Mouse (Mus musculus): ENCODE data around the gene Gm48552. TPM values are rescaled to one million over a fixed set of nuclear protein-coding genes. Genes with fewer than 3 reads are reported as not detected.

Gene Gm48552
- total RNA-seq, 1 experiment from 2014 or later, result 1.5 TPM

DNA sequence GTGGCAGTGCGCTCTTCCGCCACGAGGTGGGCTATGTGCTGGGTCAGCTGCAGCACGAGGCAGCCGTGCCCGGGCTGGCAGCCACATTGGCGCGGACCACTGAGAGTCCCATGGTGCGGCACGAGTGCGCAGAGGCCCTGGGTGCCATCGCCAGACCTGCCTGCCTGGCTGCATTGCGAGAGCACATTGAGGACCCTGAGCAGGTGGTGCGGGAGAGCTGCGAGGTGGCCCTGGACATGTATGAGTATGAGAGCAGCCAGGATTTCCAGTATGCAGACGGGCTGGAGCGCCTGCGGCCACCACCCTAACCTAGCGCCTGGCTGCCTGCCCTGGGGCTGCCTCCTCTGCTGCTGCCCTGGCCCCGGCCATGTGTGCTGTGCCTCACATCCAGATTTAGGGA is 1.1 kb upstream of the Gm48552 start:
- no peak for DNase-seq

DNA sequence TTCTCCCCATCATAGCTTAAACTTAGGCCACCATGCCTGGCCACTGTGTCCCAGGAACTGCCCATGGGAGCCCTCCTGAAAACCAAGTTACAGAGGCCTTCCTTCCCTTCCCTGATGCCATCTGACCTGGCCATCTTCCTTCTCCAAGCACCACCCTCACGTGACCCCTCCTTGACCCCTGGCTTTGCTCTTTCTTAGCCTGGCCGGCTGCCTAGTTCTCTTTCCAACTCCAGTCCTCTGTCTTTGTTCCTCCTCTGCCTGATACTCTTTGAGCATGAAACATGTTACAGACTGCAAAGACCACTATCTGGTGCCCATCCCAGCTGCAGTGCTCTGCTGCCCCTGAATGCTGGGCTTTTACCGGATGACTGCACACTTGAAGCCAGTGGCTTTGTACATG is 568 bp downstream of the Gm48552 start:
- peak; percentile 53 for DNase-seq

DNA sequence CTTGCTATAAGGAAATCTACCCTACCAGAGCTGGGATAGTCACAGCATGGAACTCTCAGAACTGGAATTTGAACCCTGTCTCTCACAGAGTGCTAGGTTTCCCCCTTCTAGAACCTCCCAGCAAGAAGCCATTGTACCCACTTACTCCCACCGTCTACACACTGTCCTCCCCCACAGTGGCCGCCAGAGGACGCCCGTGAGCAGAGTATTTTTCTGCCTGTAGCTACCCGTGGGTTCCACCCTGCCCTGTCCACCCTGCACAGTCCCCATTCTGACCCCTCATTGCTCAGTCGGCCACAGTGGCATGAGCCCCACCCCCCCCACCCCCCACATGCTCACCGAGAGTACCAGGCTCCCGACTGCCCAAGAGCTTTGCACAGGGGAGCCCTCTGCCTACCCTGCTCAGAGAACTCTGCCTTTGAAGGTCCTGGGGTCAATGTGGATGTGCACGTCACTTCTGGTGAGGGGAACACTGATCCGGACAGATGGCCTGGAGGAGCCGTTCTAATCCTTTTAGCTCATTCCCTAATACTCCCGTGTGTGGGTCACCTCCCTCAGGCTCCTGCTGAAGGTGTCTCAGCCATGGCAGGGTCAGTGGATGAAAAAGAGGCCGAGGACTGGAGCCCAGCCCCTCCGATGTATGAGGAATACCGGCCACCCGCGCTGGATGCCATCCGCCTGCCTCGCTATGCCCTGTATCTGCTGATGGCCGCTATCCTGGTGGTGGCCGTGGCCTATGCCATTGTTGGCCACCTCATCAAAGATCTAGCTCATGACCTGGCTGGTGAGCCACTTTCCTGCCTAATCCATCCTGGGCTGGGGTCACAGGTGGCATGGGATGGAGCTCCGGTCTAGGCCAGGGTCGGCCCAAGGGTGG is 1.2 kb downstream of the Gm48552 start:
- DNase-seq, result peak; percentile 82

DNA sequence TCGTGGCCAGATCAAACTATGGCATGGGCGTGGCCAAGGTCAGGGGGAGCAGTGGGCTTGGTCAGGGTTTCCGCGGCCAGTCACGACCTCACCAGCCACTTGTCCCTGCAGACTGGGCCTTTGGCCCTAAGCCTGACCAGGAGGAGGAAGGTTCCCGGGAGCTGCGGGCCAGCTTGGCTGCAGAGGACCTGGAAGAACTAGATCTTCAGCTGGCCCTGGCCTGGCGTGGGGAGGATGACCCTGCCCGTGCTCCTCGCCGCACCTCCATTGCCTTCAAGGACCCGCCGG is 1.8 kb downstream of the Gm48552 start:
- DNase-seq, result no peak

DNA sequence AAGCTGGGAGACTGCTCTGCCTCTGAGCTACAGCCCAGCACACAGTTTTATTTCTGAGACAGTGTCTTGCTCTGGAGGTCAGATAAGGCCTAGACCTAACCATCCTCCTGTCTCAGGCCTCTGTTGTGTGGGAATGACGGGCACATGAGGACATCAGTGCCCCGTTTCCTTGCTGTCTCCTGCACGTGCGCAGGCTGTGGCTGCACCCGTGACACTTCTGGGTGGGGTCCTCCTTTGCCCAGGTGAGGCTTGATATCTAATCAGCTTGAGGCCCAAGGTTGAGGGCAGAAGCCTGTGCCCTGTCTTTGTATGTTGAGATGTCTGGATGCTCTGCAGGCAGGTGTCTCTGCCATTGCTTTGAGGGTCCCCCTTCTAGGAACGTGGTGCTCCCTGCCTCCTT is 3.5 kb downstream of the Gm48552 start:
- no peak for DNase-seq

DNA sequence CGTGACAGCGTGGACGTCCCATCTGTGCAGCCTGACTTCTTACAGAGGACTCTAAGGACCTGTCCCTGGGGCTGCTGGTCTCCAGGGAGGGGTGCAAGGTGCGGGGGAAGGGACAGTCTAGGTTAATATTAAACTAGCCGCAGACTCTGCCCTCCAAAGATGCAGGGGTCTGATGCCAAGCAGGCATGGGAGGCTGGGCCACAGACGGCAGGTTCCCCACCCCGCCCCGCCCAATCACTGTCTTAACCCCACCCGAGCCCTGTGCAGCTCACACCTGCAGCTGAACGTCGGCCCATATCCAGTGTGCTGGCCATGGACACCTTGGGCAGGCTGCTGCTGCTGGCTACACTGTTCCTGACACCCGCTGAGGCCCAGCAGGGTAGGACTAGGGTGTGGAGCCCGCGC is 4.0 kb downstream of the Gm48552 start, which contains the start of gene Smim24:
Gene Smim24 (plus strand): TSS at position 271 of the 405 bp plus-strand sequence.
- DNase-seq, result no peak

DNA sequence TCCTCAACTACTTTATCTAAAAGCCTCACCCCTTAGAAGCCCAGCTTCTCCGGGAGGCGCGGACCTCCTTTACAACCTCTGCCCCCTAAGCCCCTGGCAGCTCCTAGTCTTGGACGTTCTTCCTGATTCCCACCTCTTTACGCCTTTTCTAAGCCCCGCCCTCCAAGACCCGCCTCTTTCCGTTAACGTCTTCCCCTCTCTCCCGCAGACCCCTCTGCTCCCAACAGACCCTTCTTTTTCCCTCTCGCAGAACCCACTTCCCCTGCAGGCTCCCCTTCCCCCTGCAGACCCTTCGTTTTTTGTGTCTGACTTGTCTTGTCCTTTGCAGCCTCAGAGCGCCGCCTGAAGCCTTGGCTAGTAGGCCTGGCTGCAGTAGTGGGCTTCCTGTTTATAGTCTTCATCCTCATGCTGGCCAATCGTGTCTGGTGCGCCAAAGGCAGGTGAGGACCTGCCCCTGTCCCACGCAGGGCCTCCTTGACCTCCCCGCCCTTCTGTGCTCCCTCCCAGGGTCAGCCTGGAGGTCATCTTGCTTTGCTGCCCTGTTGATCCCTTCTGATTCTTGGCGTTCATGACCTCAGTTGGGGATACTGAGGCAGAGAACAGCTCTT is 4.8 kb downstream of the Gm48552 start:
- DNase-seq, result no peak

DNA sequence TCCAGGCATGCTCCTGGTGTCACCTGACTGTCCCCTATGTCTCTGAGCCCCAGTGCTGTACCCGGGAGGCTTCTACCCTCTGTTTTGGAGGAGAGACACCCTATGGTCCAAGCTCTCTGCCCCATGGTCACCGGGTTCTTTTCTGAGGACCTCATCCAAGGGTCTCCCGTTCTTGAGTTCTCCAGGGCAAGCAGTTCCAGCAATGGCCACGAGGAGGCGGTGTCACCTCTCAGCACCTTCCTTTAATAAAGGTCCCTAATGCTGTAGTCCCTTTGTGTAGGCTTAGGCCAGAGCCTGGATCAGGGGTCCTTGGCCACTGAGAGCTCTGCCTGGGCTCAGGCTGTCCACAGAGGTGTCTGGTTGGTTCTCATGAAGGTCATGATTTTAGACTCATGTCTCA is 6.3 kb downstream of the Gm48552 start:
- DNase-seq, result peak; percentile 64

DNA sequence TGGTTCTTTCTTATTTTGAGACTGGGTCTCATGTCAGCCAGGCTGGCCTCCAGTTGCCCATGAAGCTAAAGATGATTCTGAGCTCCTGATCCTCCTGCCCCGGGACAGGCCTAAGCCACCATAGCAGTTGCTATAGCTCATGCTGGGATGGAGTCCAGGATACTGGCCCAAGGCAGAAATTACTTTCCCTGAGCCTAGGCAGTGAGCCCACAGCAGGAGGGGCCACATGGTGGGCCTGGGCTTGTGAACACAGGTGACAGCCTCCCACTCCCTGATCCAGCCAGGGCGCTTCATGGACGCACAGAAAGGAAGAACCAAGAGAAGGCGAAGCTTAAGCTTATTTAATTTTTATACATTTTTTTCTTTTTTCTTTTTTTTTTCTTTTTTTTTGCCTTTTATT is 7.1 kb downstream of the Gm48552 start:
- no peak for DNase-seq

DNA sequence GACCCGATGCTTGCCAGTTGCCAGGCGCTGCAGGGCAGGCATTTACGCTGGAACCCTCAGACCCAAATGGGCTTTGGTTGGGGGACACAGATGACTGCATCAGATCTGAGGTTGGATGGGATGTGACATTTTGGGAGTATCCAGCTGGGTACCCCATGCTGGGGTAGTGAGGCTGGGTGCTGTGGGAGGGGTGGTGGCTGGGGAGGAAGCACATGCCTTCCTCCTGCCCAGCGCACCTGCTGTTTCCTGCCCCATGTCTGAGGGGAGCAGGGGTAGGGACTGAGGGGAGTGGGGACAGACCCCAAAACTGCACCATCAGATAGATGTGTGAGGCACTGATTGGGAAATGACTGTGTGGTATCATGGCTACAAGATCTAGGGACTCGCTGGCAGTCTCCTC is 7.9 kb downstream of the Gm48552 start:
- DNase-seq, result no peak

DNA sequence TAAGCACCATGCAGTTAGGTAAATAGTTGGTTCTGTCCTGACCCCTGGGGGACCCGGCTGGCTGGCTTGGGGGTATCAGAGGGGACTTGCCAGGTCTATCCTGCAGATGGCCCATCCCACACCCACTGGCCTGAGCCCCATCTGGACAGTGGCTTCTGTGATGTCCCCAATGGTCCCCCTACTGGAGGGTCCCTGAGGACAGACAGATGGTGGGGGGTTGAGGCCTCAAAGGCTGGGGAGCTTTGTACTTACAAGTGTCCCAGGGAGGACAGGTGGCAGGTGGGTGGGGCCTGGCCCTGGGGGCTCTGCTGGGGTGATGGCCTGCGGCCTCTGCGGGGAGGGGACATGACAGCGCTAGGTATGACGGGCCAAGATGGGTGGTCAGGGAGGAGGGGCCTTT is 10.5 kb downstream of the Gm48552 start:
- no peak for DNase-seq

DNA sequence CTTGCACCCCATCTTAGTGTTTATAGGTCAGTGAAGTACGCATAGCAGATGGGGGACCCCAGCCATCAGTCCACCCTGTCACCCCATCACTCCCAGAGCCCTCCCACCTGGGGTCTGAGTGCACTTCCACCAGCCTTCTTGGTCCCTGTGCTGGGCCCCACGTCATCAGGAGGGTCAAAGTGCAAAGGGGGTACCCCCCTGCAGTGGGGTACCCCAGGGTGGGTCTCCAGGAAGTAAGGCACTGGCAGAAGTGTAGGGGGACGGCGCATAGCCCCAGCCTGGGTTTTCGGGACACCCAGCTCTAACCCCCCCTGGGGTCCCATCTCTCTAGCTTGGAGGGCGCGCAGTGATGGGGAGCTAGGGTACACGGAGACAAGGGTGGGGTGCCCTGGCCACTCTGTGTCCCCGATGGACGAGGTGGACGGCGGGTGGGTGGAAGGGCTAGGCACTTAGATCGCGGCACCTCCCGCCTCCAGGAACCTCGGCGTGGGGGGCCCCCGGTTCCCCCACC is 11.0 kb downstream of the Gm48552 start:
- no peak for DNase-seq

DNA sequence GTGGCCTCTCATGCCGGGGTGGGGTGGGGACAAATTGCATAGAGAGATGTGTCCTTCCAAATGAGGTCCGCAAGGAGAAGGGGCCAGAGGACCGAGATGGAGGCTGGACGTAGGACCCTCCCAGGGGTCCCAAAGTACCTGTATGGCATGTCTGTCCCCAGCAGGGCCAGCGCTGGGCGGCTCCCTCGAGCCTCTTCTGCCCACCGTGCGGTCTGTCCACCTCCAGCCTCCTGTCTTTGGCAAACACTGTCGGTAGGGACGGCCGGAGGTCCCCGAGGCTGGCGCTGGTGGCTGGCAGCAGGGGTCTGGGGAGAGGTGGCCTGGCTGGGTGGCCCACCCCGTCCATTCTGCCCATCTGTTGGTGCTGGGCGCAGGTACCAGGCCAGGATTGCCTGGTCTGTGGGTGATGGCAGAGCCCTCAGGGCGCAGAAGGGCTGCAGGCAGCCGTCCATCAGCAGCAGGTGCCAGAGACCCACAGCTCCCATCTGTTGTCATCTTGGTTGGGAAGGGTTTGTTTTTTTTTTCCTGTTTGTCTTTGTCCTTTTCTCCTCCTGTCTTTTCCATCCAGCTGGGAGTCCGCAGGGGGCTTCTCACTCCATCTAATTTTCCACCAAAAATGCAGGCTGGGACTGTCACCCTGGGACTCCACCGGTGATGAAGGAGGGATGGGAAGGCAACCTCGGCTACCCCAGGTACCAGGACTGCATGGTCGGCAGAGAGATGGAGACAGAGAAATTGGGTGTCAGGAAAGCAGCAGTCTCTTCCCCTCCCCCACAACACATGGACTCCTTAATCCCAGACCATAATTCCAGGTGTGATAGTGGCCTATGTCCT is 11.8 kb downstream of the Gm48552 start:
- DNase-seq, result no peak

DNA sequence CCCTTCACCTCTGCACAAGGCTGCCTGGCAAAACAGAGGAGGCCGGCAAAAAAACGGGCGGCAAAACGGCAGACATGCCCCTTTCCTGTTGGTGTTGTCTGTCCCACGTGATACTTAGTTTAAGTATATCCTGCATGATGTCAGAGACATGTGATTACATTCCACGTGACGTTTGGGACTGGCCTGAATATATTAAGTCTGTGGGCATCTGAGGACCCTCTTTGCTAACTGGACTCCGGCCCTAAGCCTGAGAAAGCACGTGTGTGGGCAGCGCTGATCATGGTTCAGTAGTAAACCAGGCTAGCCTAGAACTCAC is 12.4 kb downstream of the Gm48552 start:
- no peak for DNase-seq

DNA sequence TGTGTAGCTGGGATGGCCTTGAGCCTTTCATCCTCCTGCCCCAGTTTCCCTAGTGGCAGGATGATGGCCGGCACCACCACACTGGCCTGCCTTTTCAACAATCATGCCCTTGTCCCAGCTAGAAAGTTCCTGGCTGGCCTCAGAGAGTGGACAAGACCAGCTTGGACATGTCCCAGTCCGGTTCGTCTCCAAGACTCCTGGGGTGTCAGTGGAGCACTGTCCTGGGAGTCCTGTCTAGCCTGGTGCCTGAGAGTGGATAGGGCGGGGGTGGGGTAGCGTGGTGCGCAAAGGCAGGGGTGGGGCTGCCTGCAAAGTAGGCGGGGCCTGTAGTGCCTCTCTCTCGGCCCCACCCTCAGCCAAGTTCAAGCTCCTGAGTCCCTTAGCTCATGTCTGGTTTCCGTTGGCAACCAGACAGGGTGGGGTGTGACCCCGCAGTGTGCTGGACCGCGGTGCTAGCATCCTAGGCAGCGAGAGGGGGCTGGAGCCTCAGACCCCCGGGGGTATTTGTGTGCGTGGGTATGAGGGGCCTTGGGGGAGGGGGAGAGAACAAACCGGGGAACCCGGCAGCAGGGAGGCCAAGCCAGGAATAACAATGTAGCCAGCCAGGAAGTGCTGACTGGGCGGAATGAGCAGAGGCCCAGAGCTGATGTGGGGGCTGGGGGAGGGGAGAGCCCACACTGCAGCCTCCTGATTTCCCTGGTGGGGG is 12.9 kb downstream of the Gm48552 start:
- peak; percentile 50 for DNase-seq

DNA sequence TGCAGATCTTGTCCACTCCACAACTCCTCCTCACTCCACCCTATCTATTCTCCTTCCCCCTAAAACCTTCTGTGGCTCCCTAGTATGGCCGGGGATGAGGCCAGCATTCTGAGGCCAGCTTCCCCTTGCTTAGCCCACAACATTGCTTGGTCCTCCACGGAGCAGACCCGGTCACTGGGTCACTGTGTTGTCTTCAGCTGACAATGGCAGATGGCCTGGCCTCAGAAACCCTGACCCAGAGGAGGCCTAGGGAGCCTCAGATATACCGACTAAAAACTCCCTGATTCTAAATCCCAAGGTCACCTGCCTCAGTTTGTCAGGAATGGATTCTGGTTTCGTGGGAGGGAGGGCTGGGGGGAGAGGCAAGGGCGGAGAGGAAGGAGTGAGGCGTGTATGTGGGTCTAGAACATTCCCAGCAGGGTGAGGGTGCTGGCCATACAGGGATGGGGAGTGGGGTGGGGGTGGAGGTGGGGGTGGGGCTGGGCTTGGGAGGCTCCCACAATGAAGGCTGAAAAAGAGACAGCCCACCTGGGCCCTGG is 13.5 kb downstream of the Gm48552 start:
- DNase-seq, result no peak

DNA sequence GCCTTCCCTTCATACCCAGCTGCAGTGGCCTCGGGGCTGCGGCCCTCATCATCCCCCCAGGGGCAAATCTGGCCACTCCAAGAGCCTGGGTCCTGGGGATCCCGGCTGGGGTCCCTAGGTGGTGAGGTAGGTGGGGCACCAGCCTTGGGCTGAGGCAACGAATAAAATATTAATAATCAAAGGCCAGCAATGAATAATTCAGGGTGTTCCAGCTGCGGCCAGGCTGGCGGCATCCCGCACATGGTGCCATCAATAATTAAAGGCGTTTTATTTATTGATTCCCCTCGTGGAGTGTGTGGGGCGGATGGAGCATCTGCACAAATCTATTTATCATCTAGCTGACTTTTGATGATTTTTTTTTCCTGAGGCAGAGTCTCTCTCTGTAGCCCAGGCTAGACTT is 14.7 kb downstream of the Gm48552 start:
- DNase-seq, result no peak

DNA sequence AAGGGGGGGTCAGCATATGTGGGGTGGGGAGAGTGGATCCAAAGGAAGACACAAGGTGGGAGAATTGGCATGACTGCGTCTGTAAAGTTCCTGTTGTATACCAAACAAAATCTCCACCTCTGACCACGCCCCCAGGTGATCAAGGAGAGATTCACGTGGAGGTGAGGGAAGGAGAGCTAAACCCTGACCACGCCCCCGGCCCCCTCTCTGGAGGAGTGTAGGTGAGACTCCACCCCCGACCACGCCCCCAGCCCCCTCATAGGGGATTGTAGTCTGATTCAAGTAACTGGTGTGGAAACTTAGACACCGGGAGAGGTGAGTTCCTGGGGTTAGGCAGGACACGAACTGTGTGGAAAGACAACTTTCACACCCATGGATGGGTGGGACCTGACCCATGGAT is 15.3 kb downstream of the Gm48552 start:
- no peak for DNase-seq

DNA sequence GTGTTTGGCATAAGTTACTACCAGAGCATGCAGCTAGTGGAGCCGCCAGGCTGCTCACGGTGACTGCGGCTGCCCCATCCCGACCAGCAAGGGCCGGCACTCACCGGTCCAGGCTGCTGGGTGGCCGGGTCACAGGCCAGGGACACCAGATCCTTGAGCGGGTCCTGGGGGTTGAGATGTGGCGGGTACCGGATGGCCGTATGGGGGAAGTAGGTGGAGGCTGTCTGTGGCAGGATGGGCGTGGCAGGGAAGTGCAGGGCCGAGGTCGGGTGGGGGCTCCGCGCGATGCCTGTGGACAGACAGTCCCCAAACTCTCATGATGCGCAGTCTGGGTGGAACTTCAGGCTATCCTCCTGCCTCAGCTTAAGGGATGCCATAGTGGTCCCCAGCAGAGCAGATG is 15.9 kb downstream of the Gm48552 start:
- no peak for DNase-seq

DNA sequence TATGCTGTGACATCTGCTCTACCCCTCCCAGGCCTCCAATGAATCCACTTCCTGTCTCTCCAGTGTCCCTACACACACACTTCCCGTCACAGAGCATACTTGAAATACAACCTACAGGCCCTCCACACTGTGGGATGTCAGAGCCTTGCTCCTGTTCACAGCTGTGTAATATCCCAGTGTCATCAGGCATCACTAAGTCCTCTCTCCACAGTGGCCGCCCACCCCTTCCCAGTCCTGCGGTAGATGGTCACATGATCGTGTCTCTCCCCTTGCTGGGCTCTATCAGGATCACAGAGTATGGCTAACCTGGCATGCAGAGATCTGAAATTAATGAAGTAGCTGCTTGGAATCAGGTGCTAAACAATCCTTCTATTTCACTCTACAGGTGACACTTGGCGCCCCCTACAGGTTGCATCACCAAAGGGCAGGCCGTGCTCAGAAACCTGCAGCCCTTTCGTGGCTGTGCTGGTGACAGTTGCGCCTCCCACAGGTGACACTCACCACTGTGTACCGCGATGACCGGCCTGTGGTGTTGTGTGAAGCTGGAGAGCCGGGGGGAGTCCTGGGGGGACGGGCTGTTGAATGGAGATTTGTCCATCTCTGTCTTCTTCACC is 16.9 kb downstream of the Gm48552 start:
- DNase-seq, result peak; percentile 63

DNA sequence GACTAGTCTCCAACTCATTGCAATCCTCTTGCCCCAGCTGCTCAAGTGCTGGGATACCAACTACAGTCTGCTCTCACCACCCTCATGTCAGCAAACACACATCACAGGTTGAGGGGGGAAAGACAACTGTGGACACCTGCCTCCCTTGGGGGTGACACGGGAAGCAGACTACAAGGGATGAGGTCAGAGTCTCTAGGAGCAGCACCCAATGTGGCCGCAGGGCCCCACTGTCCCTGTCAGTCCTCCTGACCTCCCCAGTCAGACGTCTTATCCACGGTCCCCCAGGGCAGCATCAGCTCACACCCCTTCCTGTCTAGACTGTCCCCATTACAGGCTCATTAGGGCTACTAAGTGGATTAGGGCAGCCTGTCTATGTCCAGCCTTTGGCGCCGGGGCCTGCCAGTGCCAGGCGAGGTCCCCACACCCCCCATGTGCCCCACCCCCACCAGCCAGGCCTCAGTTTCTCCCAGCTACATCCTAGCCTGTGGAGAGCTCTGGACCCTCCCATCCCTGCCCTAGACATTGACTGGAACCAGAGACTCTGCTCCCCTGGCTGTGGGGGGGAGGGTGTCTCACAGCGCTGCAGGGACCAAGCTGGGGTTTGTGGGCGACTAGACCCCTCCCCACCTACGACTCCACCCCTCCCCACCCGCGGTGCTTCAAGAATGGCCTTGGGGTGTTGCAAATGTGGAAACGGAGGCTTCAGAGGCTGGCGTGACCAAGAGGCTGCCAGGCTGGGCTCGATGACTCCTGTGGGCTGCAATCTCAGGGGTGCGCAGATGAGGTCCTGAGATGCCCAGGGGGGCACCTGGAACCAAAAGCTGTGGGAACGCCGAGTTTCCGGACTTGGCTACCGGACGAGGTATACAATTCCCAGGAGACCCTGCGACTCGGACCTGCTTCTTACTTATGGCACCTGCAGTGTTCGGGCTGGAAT is 18.0 kb downstream of the Gm48552 start:
- DNase-seq, result no peak

All from adrenal gland, postnatal 25 days (tissue).